Mouse (Mus musculus) pancreas, adult 10 weeks (tissue): Measurements from ENCODE around the gene Txlng. TPM values are rescaled to one million over a fixed set of nuclear protein-coding genes. Genes with fewer than 3 reads are reported as not detected.

ENCODE experiments used
- polyA plus RNA-seq: library from polyadenylated mRNA; stranded (reverse); fragments of 350-450 nt; fragmentation: Illumina TruSeq; extraction: RNeasy Lipid Tissue Mini Kit (QIAGEN cat#74804); gene quantifications from one replicate; pipeline ENCODE4 v1.2.3, GENCODE M21; 2015; ENCODE audit warnings: low read depth, low replicate concordance; ENCODE audit not compliant: insufficient read depth

The Txlng gene
- 3.9 TPM for polyA plus RNA-seq

DNA sequence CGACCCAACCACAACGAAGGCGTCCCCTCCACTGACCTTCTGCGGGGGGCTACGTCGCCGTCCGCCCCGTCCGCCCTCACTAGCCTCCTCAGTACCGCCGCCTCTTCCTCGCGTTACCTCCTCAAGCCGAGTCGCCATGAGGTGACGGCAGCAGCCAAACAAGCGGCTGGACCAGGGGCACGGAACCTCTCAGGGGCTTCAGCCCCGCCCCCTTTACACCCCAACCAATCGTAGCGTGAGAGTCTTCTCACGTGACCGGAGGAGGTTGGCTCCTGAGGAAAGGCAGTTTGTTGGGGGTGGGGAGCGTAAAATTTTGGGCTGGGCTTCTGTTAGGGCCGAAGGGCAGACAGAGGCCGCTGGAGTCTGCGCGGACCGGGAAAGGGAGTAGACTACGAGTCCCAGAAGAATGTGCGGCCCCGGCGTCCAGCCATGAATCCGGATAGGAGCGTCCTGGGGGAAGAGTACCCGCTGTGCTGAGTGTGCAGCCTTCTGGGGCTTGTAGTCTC lies at the start of gene Txlng:
Gene Txlng (minus strand): TSS at position 252 of the 506 bp plus-strand sequence.

DNA sequence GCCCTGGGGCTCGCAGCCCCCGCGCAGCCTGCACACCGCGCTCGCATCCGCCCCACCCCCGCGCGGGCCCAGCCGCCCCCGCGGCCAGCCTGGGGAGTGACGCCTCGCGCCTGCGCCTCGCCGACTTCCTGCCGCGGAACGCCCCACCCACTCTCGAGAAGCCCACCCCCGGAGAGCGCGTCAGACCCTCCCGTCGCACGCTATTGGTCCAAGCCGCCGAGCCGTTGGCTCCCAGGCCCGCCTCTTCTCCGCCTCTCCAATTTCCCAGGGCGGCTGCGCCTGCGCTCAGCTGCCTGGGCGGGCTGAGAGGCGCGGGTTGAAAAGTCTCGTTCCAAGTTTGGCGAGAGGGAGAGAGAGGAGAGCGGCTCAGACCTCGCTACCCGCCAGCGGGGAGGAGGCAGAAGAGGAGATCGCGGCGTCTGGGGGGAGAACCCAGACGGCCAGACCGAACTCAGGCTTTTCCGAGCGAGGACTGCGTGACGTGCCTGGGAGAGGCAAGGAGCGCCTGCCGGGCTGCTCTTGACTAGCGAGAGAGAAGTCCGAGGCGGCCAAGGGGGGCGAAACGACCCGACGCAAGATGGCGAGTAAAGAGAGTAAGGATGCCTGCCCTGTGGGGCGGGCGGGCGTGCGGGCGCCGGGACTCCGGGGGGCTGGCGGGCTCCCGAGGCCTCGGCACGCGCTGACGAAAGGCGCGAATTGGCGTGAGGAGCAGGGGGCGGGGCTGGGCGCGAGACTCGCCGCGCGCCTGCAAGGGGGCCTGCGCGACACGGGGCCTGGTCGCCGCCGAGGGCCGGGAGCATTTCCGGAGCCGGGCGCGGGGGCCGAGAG lies 68.9 kb downstream of the Txlng start, which contains the start of gene Rbbp7:
Gene Rbbp7 (plus strand): TSS at position 288 of the 828 bp plus-strand sequence.

Other genes starting within 250 kb of the Txlng start
- gene Reps2, start 185.8 kb downstream of the Txlng start, polyA plus RNA-seq: 1.6 TPM
- gene Rbbp7, start 69.1 kb downstream of the Txlng start, polyA plus RNA-seq: 22.5 TPM
- 8.9 TPM for gene Syap1, start 59.0 kb upstream of the Txlng start, polyA plus RNA-seq
- 8.7 TPM for gene Ctps2, start 71.8 kb upstream of the Txlng start, polyA plus RNA-seq
- not detected for gene S100g, start 135.1 kb upstream of the Txlng start, polyA plus RNA-seq